Mouse (Mus musculus): ENCODE measurements around the gene Zfp961.

- TF ChIP-seq POLR2A (IDR thresholded peaks at IDR 0.05; ENCODE audit: insufficient read depth, low read depth, low read length) (no peak), CTCF (IDR thresholded peaks at IDR 0.05) (no peak)
Measured at GRCm38 (mm10) chr8:72000223-72000622, 49.4 kb downstream of the Zfp961 start.

Data from heart, adult 2 months (tissue).